Mouse (Mus musculus) layer of hippocampus, postnatal 14 days (tissue): ENCODE data around the gene Fam13c. TPM values are rescaled to one million over a fixed set of nuclear protein-coding genes. Genes with fewer than 3 reads are reported as not detected.

Experiments
- DNase-seq, 2 experiments: peaks; one replicate each; pipeline ENCODE4 v3.0.0; 2021 to 2022; ENCODE audit warnings: low spot score in 2 of 2, mixed read lengths in 1 of 2
- total RNA-seq, 2 experiments: library from RNA; stranded (reverse); gene quantifications; 2 replicates each; pipeline ENCODE4 v1.2.3; 2021

Fam13c gene
- total RNA-seq, 2 experiments from 2014 or later, result 70.0 to 73.6 TPM

- no peak for DNase-seq
These were observed 76.4 kb downstream of the Fam13c start for GRCm38 (mm10) chr10:70516661-70517060.

GRCm38 (mm10) chr10:70519640-70520099 lies 79.4 kb downstream of the Fam13c start:
- DNase-seq, result no peak

GRCm38 (mm10) chr10:70520143-70521131 lies 80.2 kb downstream of the Fam13c start:
- DNase-seq, result peak in 1 of 2 experiments; percentile 55

- no peak for DNase-seq
These were observed 81.1 kb downstream of the Fam13c start for GRCm38 (mm10) chr10:70521379-70521778.

- no peak for DNase-seq
These were observed 90.0 kb downstream of the Fam13c start for GRCm38 (mm10) chr10:70530185-70530823.

DNA sequence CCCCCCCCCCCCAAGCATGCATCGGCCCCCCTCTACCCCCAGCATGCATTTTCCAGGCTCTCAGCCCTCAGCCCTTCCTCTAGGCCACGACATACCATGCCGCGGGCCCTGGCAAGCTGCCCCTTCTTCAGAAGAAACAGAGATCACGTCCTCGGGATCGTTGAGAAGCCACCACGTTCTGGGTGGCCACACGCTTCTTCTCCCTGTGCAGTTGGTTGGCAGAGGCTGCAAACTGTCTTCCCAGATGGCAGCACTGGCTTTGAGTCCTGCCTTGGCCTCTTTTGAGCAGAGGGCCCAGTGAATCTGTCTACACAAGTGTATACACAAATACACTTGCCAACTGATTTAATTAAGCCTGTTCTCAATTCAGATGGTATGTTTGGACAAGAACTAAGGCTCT lies 92.0 kb downstream of the Fam13c start:
- peak; percentile 49 to 84 for DNase-seq

DNA sequence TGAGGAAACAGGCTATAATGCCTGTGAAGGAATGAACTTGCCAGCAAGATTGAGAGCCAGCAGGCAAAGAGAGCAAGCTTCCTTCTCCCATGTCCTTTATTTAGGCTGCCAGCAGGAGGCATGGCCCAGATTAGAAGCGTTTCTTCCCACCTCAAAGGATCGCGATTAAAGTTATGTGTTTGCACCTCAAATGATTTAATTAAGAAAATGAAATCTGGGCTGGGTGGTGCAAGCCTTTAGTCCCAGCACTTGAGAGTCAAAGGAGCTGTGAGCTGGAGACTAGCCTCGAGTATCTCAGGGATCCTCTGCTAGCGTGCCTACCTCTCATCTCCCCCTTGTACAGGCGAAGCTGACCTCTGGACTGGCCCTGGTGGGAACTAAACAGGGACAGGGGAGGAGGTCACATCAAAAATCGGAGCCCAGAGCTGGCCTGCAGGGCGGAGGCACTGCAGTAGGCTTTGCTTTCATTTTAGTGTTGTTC lies 93.1 kb downstream of the Fam13c start:
- DNase-seq, result no peak

GRCm38 (mm10) chr10:70533986-70534385 lies 93.7 kb downstream of the Fam13c start:
- DNase-seq, result no peak

DNA sequence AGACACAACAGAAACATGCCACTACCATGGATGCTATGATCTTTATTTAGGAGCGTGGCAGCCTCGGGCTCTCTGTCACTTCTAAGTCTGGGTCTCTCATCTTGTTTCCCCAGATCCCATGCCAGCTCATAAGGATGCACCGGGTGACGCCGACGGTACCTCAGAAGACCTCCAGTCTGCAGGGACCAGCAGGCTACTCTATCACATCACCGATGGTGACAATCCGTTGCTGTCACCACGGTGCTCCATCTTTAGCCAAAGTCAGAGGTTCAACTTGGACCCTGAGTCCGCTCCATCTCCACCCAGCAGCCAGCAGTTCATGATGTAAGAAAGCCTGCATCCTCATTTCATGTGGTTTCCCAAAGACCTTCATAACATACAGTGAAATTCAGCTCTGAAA lies 94.3 kb downstream of the Fam13c start:
- no peak for DNase-seq

- no peak for DNase-seq
These were observed 95.1 kb downstream of the Fam13c start for GRCm38 (mm10) chr10:70535401-70535800.

- DNase-seq, result no peak
These were observed 97.4 kb downstream of the Fam13c start for GRCm38 (mm10) chr10:70537694-70538093.

GRCm38 (mm10) chr10:70539251-70539650 lies 99.0 kb downstream of the Fam13c start:
- no peak for DNase-seq

GRCm38 (mm10) chr10:70540456-70541195 lies 100.3 kb downstream of the Fam13c start:
- DNase-seq, result no peak

GRCm38 (mm10) chr10:70542857-70543256 lies 102.6 kb downstream of the Fam13c start:
- DNase-seq, result no peak

DNA sequence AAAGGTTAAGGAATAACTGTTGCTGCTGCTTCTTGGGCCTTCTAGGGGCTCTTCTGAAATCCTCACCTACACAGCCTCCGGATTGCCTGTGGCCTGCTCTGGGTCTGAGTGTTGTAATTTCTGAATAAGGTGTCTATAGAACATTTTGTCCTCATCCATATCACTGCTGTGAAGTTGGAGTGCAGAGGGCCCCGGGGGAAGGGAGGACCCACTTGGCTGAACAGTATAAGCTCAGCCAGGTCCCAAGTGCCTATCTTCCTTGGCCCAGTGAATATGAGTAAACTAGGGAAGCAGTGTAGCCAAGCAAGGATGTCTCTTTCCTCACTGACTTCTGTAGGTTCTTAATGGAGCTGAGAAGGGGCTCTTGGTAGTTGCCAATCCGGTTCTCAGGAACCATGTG lies 112.2 kb downstream of the Fam13c start:
- DNase-seq, result no peak

DNA sequence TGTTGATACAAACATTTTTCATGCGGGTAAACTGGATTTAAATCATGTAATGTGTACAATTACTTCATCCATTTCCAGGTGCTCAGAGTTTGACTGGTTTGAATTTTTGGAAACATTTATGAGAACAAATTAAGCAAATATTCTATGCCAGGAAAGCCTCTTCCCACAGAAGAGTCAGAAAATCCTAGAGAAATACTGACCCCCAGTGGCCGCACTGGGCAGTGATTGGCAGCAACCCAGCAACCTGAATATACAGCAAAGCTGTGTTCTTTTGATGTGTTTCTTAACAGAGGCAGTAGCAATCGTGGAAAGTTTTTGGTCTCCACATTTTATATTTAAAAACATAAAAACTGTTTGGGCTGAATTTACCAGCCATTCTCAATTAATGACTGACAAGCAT lies 123.4 kb downstream of the Fam13c start:
- DNase-seq, result peak; percentile 67 to 81

DNA sequence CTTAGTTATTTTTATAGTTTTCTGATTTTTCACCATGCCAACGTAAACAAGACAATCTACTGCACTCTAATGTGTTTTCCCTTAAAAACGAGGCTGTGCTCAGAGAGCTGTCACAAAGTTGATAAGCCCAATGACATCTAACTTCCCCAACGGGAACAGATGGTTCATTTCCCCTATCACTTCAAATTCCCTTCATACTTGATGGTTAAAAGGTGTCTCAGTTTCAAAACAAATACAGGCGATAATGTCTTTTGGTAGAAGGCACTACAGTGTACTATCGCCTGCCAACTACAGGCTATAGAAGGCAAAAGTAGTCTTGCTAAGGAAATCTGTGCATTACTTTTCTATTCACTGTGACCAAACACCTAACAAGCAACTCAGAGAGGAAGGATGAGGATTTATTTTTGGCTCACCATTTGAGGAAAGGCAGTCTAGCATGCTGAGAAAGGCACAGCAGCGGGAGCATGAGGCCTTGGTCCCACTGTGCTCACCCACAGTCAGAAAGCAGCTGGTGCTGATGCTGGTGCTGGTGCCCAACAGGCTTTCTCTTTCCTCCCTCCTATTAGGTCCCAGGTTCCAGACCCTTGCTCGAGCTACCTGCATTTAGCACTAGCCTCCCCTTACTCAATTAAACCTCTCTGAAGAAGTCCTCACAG lies 141.4 kb downstream of the Fam13c start:
- no peak for DNase-seq

DNA sequence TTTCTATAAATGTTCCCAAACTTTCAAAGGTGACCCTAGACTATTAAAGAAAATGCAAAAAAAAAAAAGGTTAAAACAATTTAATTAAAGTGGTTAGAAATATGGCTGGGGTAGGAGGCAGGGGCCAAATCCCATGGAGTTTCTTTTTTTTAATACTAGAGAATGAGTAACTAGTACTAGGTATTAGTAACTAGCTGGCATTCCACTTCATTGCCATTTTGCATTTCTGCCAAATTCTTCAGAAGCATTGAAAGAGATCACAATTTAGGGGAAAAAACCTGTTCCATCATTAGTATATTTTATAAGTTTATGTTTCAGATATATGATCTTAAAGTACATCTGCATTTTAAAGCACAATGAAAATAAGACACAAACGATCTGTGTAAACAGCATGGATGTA lies 143.9 kb downstream of the Fam13c start:
- DNase-seq, result no peak

- no peak for DNase-seq
These were observed 146.7 kb downstream of the Fam13c start for GRCm38 (mm10) chr10:70586876-70587405.

DNA sequence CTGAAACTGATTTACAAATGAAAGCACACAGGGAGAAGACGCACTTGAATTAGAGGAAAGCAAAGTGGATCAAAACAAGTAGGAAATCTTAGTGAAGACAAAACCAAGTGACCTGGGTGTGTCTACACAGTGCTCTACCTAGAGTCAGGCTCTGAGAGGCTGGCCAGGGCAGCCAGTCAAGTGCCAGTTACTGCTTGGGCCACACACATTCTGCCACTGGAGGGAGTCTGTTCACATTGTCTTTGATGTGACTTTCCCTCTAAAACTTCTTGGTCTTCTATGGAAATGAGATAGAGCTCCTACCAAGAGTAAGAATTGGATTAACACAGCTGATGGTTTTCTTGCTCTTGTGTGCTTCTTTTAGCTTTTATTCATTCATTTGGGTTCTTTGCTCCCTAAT lies 153.7 kb downstream of the Fam13c start:
- DNase-seq, result peak in 1 of 2 experiments; percentile 44
